Mouse (Mus musculus): Measurements from ENCODE around the gene Znrf2. TPM values are rescaled to one million over a fixed set of nuclear protein-coding genes. Genes with fewer than 3 reads are reported as not detected.
A peak's percentile ranks its signal among the peaks of the same experiment; 100 is the strongest.
"Not testable (repeated sequence)": the region's sequence is repeated elsewhere in the genome, so short reads cannot be mapped to it uniquely, and the experiment has no call there.

The Znrf2 gene
- polyA plus RNA-seq, 1 experiment from 2014 or later, result 2.9 TPM

DNA sequence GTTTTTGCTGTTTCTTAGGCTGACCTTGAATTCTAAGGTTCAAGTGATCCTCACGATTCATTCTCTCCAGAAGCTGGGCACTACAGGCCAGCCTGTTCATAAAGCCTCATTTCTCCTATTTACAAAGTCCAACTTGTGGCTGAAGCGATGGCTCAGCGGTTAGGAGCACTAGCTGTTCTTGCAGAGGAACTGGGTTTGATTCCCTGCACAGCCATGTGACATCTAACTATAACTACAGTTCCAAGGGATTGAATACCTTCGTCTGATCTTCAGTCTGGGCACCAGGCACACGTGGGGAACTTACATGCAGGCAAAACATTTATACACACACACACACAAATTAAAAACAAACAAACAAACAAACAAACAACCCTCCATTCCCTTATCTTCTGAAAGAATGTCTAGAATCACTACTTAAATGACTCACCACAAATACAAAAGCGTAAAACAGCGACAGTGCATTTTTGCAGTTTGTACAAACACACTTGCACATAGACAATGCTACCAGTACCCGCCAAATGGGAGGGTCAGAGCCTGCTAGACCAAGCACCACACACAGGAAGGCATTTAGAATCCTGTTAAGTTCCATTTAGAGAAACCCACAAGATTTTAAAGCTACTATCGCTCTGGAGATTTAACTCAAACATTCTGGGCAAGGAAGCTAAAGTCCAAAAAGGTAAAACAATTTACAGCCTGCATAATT, 1.1 kb upstream of the Znrf2 start:
- H3K27me3 ChIP-seq (ENCODE audit: insufficient read depth, poor library complexity, severe bottlenecking), result 0 out of 2 replicates have a peak, but pooled peaks cover 5% of the 10 kb centered on the region
- H3K4me3 ChIP-seq, result peak overlapping the region; percentile 84; the same call in 1 of the 2 replicates
- 75% methylated on average over 9 of the region's 9 CpGs for WGBS
- H3K27ac ChIP-seq, result peak overlapping the region; percentile 95; the same call in 1 of the 2 replicates
- no peaks in the 10 kb centered on the region for H3K36me3 ChIP-seq
- H3K4me1 ChIP-seq, result peaks cover 29% of the 10 kb centered on the region; the same call in 1 of the 2 replicates
- peak; percentile 68 for DNase-seq (ENCODE audit: low spot score)
- H3K9me3 ChIP-seq, result no peaks in the 10 kb centered on the region

- Histone ChIP-seq H3K4me1 (peaks cover 42% of the 10 kb centered on the region; the same call in 1 of the 2 replicates), H3K36me3 (no peaks in the 10 kb centered on the region), H3K27me3 (ENCODE audit: insufficient read depth, poor library complexity, severe bottlenecking) (no peaks in the 10 kb centered on the region), H3K4me3 (peak overlapping the region; percentile 84), H3K9me3 (no peaks in the 10 kb centered on the region), H3K27ac (peak overlapping the region; percentile 95)
- peak; percentile 86 for DNase-seq (ENCODE audit: low spot score)
- WGBS, result 5% methylated on average over 38 of the region's 39 CpGs
Observed at GRCm38 (mm10) chr6:54817266-54817767, 601 bp downstream of the Znrf2 start.

DNA sequence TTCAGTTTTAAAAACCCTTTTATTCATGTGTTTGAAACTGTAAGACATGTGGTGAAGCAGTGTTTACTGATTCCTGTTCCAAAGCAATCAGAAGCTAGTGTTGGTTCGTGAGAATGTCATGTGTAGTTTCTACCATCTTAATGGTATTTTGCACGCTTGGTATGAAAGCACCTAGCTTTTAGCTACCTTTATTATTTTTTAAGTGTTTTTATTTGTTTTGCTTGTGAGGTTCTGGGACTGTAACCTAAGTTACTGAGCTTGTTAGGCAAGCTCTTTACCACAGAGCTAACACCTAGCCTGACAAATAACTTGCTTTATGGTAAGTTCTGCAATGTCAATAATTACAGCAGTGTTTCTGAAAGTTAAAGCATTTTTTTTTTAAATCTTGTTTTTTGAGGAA, 1.7 kb downstream of the Znrf2 start:
- H3K36me3 ChIP-seq, result no peaks in the 10 kb centered on the region
- H3K27ac ChIP-seq, result peak overlapping the region; percentile 95; the same call in 1 of the 2 replicates
- H3K4me1 ChIP-seq, result peaks cover 44% of the 10 kb centered on the region; the same call in 1 of the 2 replicates
- no peaks in the 10 kb centered on the region for H3K27me3 ChIP-seq (ENCODE audit: insufficient read depth, poor library complexity, severe bottlenecking)
- DNase-seq (ENCODE audit: low spot score), result peak; percentile 19
- H3K9me3 ChIP-seq, result no peaks in the 10 kb centered on the region
- peak overlapping the region; percentile 84 for H3K4me3 ChIP-seq
- WGBS, result 54% methylated on average over 2 of the region's 2 CpGs

- H3K4me3 ChIP-seq, result no peak overlapping the region
Observed at GRCm38 (mm10) chr6:54819272-54819671, 2.6 kb downstream of the Znrf2 start.

GRCm38 (mm10) chr6:54819746-54820145, 3.0 kb downstream of the Znrf2 start:
- Histone ChIP-seq H3K4me1 (peaks cover 44% of the 10 kb centered on the region; the same call in 1 of the 2 replicates), H3K27ac (no peak overlapping the region), H3K36me3 (no peaks in the 10 kb centered on the region), H3K27me3 (ENCODE audit: insufficient read depth, poor library complexity, severe bottlenecking) (no peaks in the 10 kb centered on the region), H3K9me3 (no peaks in the 10 kb centered on the region), H3K4me3 (no peak overlapping the region)
- DNase-seq (ENCODE audit: low spot score), result peak; percentile 28
- 62% methylated on average over 3 of the region's 3 CpGs for WGBS

More at GRCm38 (mm10) chr6:54819272-54819671, 2.6 kb downstream of the Znrf2 start:
- Histone ChIP-seq H3K27me3 (ENCODE audit: insufficient read depth, poor library complexity, severe bottlenecking) (no peaks in the 10 kb centered on the region), H3K36me3 (no peaks in the 10 kb centered on the region), H3K4me1 (peaks cover 44% of the 10 kb centered on the region; the same call in 1 of the 2 replicates), H3K27ac (no peak overlapping the region), H3K9me3 (no peaks in the 10 kb centered on the region)
- WGBS, result 42% methylated on average over 4 of the region's 4 CpGs
- no peak for DNase-seq (ENCODE audit: low spot score)

GRCm38 (mm10) chr6:54822348-54822747, 5.6 kb downstream of the Znrf2 start:
- H3K9me3 ChIP-seq, result no peaks in the 10 kb centered on the region
- 65% methylated on average over 4 of the region's 4 CpGs for WGBS
- H3K27me3 ChIP-seq (ENCODE audit: insufficient read depth, poor library complexity, severe bottlenecking), result no peaks in the 10 kb centered on the region
- H3K36me3 ChIP-seq, result peaks cover 3% of the 10 kb centered on the region; the same call in 1 of the 2 replicates
- H3K27ac ChIP-seq, result no peak overlapping the region; the same call in 1 of the 2 replicates
- no peak overlapping the region for H3K4me3 ChIP-seq
- peak; percentile 65 for DNase-seq (ENCODE audit: low spot score)
- peaks cover 39% of the 10 kb centered on the region; the same call in 1 of the 2 replicates for H3K4me1 ChIP-seq

DNA sequence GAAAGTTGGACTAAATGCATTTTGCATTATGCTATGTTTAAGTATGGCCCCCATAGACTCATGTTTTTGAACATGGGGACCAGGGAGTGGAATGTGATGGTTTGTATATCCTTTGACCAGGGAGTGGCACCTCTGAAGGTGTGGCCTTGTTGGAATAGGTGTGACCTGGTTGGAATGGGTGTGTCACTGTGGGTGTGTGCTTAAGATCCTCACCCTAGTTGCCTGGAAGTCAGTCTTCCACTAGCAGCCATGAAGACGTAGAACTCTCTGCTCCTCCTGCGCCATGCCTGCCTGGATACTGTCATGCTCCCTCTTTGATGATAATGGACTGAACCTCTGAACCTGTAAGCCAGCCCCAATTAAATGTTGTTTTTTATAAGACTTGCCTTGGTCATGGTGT, 7.8 kb downstream of the Znrf2 start:
- not testable (repeated sequence) for H3K36me3 ChIP-seq; H3K4me3 ChIP-seq; H3K27me3 ChIP-seq (ENCODE audit: insufficient read depth, poor library complexity, severe bottlenecking); H3K9me3 ChIP-seq; H3K27ac ChIP-seq
- DNase-seq (ENCODE audit: low spot score), result peak; percentile 62
- WGBS, result 93% methylated on average over 2 of the region's 2 CpGs
- peaks cover 39% of the 10 kb centered on the region for H3K4me1 ChIP-seq

DNA sequence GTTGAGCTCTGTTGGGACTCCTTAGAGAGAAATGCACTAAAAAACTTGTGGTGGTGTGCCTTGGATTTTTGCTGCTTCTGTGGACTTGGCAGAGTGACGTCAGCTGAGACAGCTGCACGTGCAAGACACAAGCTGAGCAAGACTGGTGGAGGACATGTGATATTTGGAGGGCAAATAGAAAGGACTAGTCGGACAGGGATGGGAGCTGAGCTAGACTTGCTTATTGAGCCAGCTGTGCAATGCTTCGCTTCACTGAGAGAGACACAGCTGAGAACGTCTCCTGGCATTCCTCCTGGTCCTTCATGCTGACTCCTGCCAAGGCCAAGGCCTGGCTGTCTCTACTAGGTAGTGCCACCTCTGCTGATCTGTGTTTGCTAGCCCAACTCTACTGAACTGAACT, 10.8 kb downstream of the Znrf2 start:
- no peak for DNase-seq (ENCODE audit: low spot score)
- Histone ChIP-seq H3K27me3 (ENCODE audit: insufficient read depth, poor library complexity, severe bottlenecking) (no peaks in the 10 kb centered on the region), H3K4me3 (no peak overlapping the region), H3K36me3 (peaks cover 3% of the 10 kb centered on the region; the same call in 1 of the 2 replicates), H3K27ac (no peak overlapping the region), H3K9me3 (no peaks in the 10 kb centered on the region), H3K4me1 (peaks cover 23% of the 10 kb centered on the region)
- WGBS, result 77% methylated on average over 5 of the region's 5 CpGs

GRCm38 (mm10) chr6:54828274-54828673, 11.6 kb downstream of the Znrf2 start:
- DNase-seq (ENCODE audit: low spot score), result no peak
- Histone ChIP-seq H3K9me3 (no peaks in the 10 kb centered on the region), H3K27ac (no peak overlapping the region), H3K4me3 (no peak overlapping the region), H3K36me3 (peaks cover 3% of the 10 kb centered on the region; the same call in 1 of the 2 replicates), H3K4me1 (peaks cover 22% of the 10 kb centered on the region), H3K27me3 (ENCODE audit: insufficient read depth, poor library complexity, severe bottlenecking) (no peaks in the 10 kb centered on the region)
- WGBS, result 12% methylated on average over 1 of the region's 1 CpGs

DNA sequence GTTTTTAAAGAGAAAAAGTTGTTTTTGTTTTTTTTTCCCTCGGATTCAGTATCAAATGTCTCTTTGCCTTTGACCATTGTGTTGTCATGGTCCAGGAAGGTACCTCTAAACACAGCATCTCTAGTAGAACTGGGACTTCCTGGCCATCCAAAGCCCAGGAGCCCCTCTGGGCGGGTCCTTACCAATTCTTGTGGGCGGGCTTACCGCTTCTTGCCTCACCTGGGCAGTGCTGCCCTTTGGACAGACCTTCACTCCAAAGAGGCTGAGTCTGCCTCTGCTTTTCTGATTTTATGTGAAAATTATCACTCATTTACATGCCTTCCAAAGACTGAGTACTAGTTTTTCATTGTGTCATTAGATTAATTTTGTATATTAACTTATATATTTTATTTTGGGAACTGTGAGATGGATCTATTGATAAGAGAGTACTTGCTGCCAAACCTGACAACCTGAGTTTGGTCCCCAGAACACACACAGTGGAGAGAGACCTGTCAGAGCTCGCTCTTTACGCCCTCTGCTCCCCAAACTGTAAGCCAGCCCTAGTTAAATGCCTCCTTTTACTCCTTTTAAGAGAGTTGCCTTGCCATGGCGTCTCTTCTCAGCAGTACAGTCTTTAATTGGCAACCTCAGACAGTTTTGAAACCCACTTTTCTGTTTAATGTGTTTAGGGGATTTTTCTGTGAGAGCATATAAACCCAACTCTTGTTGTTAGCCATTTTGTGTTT, 13.5 kb downstream of the Znrf2 start:
- Histone ChIP-seq H3K27me3 (ENCODE audit: insufficient read depth, poor library complexity, severe bottlenecking) (no peaks in the 10 kb centered on the region), H3K4me3 (no peak overlapping the region), H3K4me1 (peaks cover 22% of the 10 kb centered on the region), H3K9me3 (no peaks in the 10 kb centered on the region), H3K36me3 (no peaks in the 10 kb centered on the region), H3K27ac (no peak overlapping the region)
- no peak for DNase-seq (ENCODE audit: low spot score)
- WGBS, result 81% methylated on average over 7 of the region's 7 CpGs

DNA sequence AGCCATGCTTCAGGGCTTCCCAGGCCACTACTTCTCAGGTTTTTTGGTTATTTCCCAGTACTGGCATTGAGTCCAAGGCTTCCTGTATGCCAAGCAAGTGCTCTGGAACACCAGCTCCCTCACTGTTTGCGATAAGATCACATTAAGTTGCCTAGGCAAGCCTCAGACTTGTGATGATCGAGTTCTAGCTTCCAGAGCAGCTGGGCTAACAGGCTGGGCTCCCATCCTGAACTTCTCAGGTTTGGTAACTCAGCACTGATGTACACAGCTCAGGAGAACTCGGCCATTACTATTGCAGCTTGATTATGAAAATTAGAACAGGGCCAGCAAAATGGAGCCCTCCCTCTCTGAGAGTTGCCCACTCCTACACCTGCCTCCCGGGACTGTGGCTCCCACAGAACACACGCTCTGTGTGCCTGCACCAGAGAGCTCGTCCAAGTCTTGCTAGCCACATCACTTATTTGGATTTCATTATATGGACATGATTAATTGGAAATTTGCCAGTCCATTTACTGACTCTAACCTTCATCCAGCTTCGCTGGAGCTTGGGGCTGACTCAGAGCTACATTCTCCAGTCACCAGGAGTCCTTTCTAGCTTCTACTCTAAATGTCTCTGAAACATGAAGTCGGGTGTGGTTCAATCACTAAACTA, 14.5 kb downstream of the Znrf2 start:
- H3K4me3 ChIP-seq, result no peak overlapping the region
- no peak for DNase-seq (ENCODE audit: low spot score)
- H3K9me3 ChIP-seq, result no peaks in the 10 kb centered on the region
- no peak overlapping the region for H3K27ac ChIP-seq
- H3K4me1 ChIP-seq, result peaks cover 22% of the 10 kb centered on the region
- WGBS, result 76% methylated on average over 8 of the region's 8 CpGs
- H3K27me3 ChIP-seq (ENCODE audit: insufficient read depth, poor library complexity, severe bottlenecking), result no peaks in the 10 kb centered on the region
- no peaks in the 10 kb centered on the region for H3K36me3 ChIP-seq

- Histone ChIP-seq H3K36me3 (0 out of 2 replicates have a peak, but pooled peaks cover 1% of the 10 kb centered on the region), H3K9me3 (no peaks in the 10 kb centered on the region), H3K4me1 (peaks cover 12% of the 10 kb centered on the region), H3K4me3 (no peak overlapping the region), H3K27me3 (ENCODE audit: insufficient read depth, poor library complexity, severe bottlenecking) (no peaks in the 10 kb centered on the region), H3K27ac (no peak overlapping the region)
- 87% methylated on average over 2 of the region's 2 CpGs for WGBS
- no peak for DNase-seq (ENCODE audit: low spot score)
Observed at GRCm38 (mm10) chr6:54833427-54833826, 16.7 kb downstream of the Znrf2 start.
